In genomic region chr9:53173258-53173657, GRCm38 (mm10) we compare ENCODE assay signal across 9 mouse cellular contexts.
A peak's percentile ranks its signal among the peaks of the same experiment; 100 is the strongest.
DNase-seq lines count a peak whose midpoint lies in the region; ATAC-seq and TF ChIP-seq lines count a peak whose summit lies in the region.
"Had no signal": no experiment of that assay in that cellular context is flagged by ENCODE, and none has a peak within 500 bp of the region (broad histone marks: within the 10 kb centered on the region; RNA-seq: fewer than 3 reads in every experiment).

No protein-coding gene starts in this region.

- no peak overlapping the region for H3K4me2 ChIP-seq in hindbrain, postnatal 0 days (ENCODE audit: low read depth, low read length)

- ATAC-seq in hindbrain, postnatal 0 days: no peak

- no peaks in the 10 kb centered on the region for H3K4me1 ChIP-seq in hindbrain, postnatal 0 days (ENCODE audit: insufficient read depth, low read length)
- no peaks in the 10 kb centered on the region for H3K4me1 ChIP-seq in hindbrain, embryonic 10.5 days (replicated peaks)

- peak; percentile 47 for TF ChIP-seq CTCF in hindbrain, postnatal 0 days (IDR thresholded peaks at IDR 0.05; ENCODE audit: low read depth)

- H3K4me3 ChIP-seq in hindbrain, postnatal 0 days (ENCODE audit: low read length): no peak overlapping the region
- no peak overlapping the region for H3K4me3 ChIP-seq in hindbrain, embryonic 10.5 days
- H3K4me3 ChIP-seq: erythroblast, embryonic 14.5 days had no signal

- H3K9ac ChIP-seq in hindbrain, postnatal 0 days (replicated peaks; ENCODE audit: low read length): no peak overlapping the region

- no peak overlapping the region for H3K27ac ChIP-seq in hindbrain, postnatal 0 days
- H3K27ac ChIP-seq in hindbrain, embryonic 10.5 days: no peak overlapping the region

- 65% methylated on average over 2 of the region's 2 CpGs for WGBS in hindbrain, postnatal 0 days
- WGBS in hindbrain, embryonic 10.5 days: 73% methylated on average over 2 of the region's 2 CpGs

- H3K9me3 ChIP-seq in hindbrain, postnatal 0 days (ENCODE audit: low read length): no peaks in the 10 kb centered on the region
- H3K9me3 ChIP-seq in hindbrain, embryonic 10.5 days: no peaks in the 10 kb centered on the region

- peak; percentile 46 for DNase-seq in hindbrain, postnatal 0 days (ENCODE audit: low spot score)
- no peak for DNase-seq in hindbrain, embryonic 10.5 days (ENCODE audit: low spot score)
- DNase-seq in A20 (ENCODE audit: low read depth, low spot score) (peak; percentile 52), NIH3T3 (ENCODE audit: low read depth) (peak; percentile 29)
- peak; percentile 8 to 34 for DNase-seq in kidney, postnatal 25 days
- no peak for DNase-seq in left cerebral cortex, adult 11 months (ENCODE audit: low spot score)
- no peak for DNase-seq in spleen, postnatal 10 days (ENCODE audit: low spot score in 2 of 2)
- no peak for DNase-seq in cerebellum, adult 18-20 months

- H3K27me3 ChIP-seq in hindbrain, postnatal 0 days (ENCODE audit: insufficient read depth, low read length): no peaks in the 10 kb centered on the region
- H3K27me3 ChIP-seq in hindbrain, embryonic 10.5 days (ENCODE audit: insufficient read depth, poor library complexity, severe bottlenecking): no peaks in the 10 kb centered on the region

- H3K36me3 ChIP-seq in hindbrain, postnatal 0 days (ENCODE audit: insufficient read depth, low read length): no peaks in the 10 kb centered on the region
- no peaks in the 10 kb centered on the region for H3K36me3 ChIP-seq in hindbrain, embryonic 10.5 days

Comparison
In these comparisons a context has a peak if more than half of its experiments do, and no peak if none do; other contexts are left out.
1. DNase-seq: peak in hindbrain, postnatal 0 days (single experiment), A20 (single experiment), NIH3T3 (single experiment) and kidney, postnatal 25 days (2 of 2); none in hindbrain, embryonic 10.5 days (single experiment), left cerebral cortex, adult 11 months (single experiment), spleen, postnatal 10 days (0 of 2) and cerebellum, adult 18-20 months (0 of 2).